Mouse (Mus musculus) megakaryocyte, embryonic 14.5 days (primary cell): ENCODE measurements around the gene Cnot3. TPM values are rescaled to one million over a fixed set of nuclear protein-coding genes. Genes with fewer than 3 reads are reported as not detected.
A peak's percentile ranks its signal among the peaks of the same experiment; 100 is the strongest.
"Not testable (repeated sequence)": the region's sequence is repeated elsewhere in the genome, so short reads cannot be mapped to it uniquely, and the experiment has no call there.

Experiments
- H3K27me3 ChIP-seq: replicated peaks from 2 replicates; pipeline ENCODE3; 2012; ENCODE audit warnings: inconsistent platforms
- H3K36me3 ChIP-seq: replicated peaks from 2 replicates; pipeline ENCODE3; 2012; ENCODE audit warnings: low read length, inconsistent platforms, mixed read lengths
- H3K4me1 ChIP-seq: 2 replicates; pipeline ENCODE4 v1.6.1; 2012; ENCODE audit warnings: inconsistent platforms
- H3K4me3 ChIP-seq: replicated peaks from 2 replicates; pipeline ENCODE3; 2012; ENCODE audit warnings: moderate library complexity, mild to moderate bottlenecking, inconsistent platforms
- H3K9me3 ChIP-seq: 2 replicates; pipeline ENCODE4 v1.6.1; 2012; ENCODE audit warnings: inconsistent platforms
- FLI1 ChIP-seq: IDR thresholded peaks from 2 replicates; pipeline ENCODE4 v1.6.1; 2012; ENCODE audit warnings: low read length, inconsistent platforms, mixed read lengths
- GATA1 ChIP-seq: IDR thresholded peaks from 3 replicates; pipeline ENCODE4 v1.6.1; 2012; ENCODE audit warnings: mixed read lengths, low read length, inconsistent platforms, borderline replicate concordance
- polyA plus RNA-seq: library from polyadenylated mRNA; stranded (reverse); fragments of >175 nt; gene quantifications from 2 replicates; pipeline ENCODE4 v1.2.3, GENCODE M21; 2012; ENCODE audit warnings: low replicate concordance; ENCODE audit not compliant: insufficient read depth

Gene Cnot3
- polyA plus RNA-seq, 1 experiment: 518 TPM

DNA sequence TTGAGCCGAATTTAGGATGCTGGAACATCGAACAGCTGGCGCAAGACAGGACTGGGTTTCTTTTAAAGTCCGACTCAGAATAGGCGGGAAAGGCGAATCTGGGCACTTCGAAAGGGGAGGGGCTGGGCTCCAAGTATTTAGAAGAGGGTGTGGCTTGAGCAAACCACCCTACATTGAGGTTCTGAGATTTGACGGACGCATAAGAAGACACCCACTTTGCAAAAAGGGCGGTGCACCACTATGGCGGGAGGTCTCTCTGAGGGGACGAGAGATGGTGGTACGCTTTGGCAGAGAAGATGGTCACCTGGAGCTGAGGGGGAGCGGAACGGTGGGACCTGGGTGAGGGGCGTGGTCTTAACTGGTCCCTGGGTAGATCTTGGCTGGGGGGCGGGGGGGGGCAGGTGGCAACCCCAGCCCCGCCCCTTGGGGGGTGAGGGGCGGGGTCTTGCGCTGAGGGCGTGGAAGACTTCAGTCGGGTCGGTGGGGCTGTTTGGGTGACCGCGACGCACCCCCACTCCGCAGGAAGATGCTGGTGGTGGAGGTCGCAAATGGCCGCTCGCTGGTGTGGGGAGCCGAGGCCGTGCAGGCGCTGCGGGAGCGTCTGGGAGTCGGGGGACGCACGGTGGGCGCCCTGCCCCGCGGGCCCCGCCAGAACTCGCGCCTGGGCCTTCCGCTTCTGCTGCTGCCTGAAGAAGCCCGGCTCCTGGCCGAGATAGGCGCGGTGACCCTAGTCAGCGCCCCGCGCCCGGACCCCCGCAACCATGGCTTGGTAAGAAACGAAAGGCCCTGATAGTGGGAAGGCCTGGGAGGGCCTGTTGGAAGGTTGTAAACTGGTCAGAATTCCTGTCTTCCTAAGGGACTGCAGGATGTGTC, 49.2 kb downstream of the Cnot3 start:
- Histone ChIP-seq H3K4me3 (peak overlapping the region; percentile 99), H3K4me1 (peaks cover 42% of the 10 kb centered on the region), H3K36me3 (peaks cover 59% of the 10 kb centered on the region), H3K9me3 (no peaks in the 10 kb centered on the region), H3K27me3 (no peaks in the 10 kb centered on the region)
- TF ChIP-seq FLI1 (no peak), GATA1 (no peak)

DNA sequence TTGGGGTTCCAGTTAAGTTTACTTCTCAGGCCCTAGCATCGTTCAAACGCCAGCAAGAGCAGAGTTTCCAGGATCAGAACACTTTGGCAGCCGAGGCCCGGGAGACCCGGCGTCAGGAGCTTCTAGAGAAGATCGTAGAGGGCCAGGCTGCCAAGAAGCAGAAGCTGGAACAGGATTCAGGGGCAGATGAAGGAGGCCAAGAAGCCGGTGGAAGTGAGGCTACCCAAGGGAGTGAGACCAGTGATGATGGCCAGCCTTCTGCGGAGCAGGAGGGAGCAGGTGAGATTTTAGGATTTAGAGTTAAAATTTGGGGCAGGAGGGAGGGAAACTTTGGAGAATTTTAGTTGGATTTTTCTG, 49.9 kb downstream of the Cnot3 start:
- H3K27me3 ChIP-seq, H3K9me3 ChIP-seq: not testable (repeated sequence)
- peaks cover 59% of the 10 kb centered on the region for H3K36me3 ChIP-seq
- H3K4me3 ChIP-seq: peak overlapping the region; percentile 99
- peaks cover 36% of the 10 kb centered on the region for H3K4me1 ChIP-seq

GRCm38 (mm10) chr7:3698471-3698870, 53.4 kb downstream of the Cnot3 start:
- H3K27me3 ChIP-seq: no peaks in the 10 kb centered on the region
- no peaks in the 10 kb centered on the region for H3K9me3 ChIP-seq
- H3K36me3 ChIP-seq: peaks cover 57% of the 10 kb centered on the region
- no peak overlapping the region for H3K4me3 ChIP-seq
- TF ChIP-seq GATA1 (no peak), FLI1 (no peak)
- H3K4me1 ChIP-seq: peaks cover 17% of the 10 kb centered on the region; the same call in 1 of the 2 replicates

GRCm38 (mm10) chr7:3703148-3703878, 58.2 kb downstream of the Cnot3 start:
- H3K4me3 ChIP-seq: peak overlapping the region; percentile 95
- no peaks in the 10 kb centered on the region for H3K27me3 ChIP-seq
- TF ChIP-seq FLI1 (no peak), GATA1 (no peak)
- H3K36me3 ChIP-seq: peaks cover 55% of the 10 kb centered on the region
- H3K4me1 ChIP-seq: peaks cover 27% of the 10 kb centered on the region
- no peaks in the 10 kb centered on the region for H3K9me3 ChIP-seq

GRCm38 (mm10) chr7:3703879-3704441, 58.9 kb downstream of the Cnot3 start, which contains the start of gene Rps9:
Gene Rps9, plus strand, starts transcription at chr7:3703993.
- Histone ChIP-seq H3K36me3 (peaks cover 49% of the 10 kb centered on the region), H3K27me3 (no peaks in the 10 kb centered on the region), H3K9me3 (no peaks in the 10 kb centered on the region), H3K4me3 (peak within 1 kb of the TSS; percentile 95), H3K4me1 (peaks cover 27% of the 10 kb centered on the region)
- no peak for TF ChIP-seq GATA1
- TF ChIP-seq FLI1: no peak

GRCm38 (mm10) chr7:3704475-3704874, 59.4 kb downstream of the Cnot3 start:
- Histone ChIP-seq H3K36me3 (peaks cover 44% of the 10 kb centered on the region), H3K27me3 (no peaks in the 10 kb centered on the region), H3K4me3 (peak overlapping the region; percentile 95), H3K4me1 (peaks cover 27% of the 10 kb centered on the region), H3K9me3 (no peaks in the 10 kb centered on the region)
- no peak for TF ChIP-seq GATA1
- no peak for TF ChIP-seq FLI1

GRCm38 (mm10) chr7:3705461-3705860, 60.4 kb downstream of the Cnot3 start:
- H3K4me1 ChIP-seq: peaks cover 27% of the 10 kb centered on the region
- peak overlapping the region; percentile 95 for H3K4me3 ChIP-seq
- H3K36me3 ChIP-seq: peaks cover 34% of the 10 kb centered on the region
- H3K27me3 ChIP-seq, H3K9me3 ChIP-seq: not testable (repeated sequence)

DNA sequence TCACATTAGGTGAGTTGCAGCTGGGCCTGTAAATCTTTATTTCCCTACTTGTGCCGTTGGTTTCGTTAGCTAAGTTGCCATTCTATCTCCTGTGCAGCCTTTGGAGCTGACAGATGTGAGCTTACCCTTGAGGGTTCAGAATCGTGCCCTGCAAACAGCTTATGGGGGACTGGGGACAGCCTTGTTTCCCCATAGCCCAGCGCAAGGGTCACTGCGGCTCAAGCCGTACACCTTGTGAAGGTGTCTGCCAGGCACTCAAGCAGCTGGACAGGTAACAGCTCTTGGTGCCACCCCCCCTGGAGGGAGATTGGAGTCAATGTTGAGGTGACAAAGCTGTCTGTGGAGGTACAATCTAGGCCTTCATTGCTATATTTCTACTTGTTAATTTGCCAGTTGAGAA, 60.8 kb downstream of the Cnot3 start:
- Histone ChIP-seq H3K4me1 (peaks cover 27% of the 10 kb centered on the region), H3K27me3 (no peaks in the 10 kb centered on the region), H3K9me3 (no peaks in the 10 kb centered on the region), H3K4me3 (peak overlapping the region; percentile 85), H3K36me3 (peaks cover 33% of the 10 kb centered on the region)
- TF ChIP-seq FLI1 (no peak), GATA1 (no peak)

GRCm38 (mm10) chr7:3706343-3706934, 61.4 kb downstream of the Cnot3 start:
- H3K27me3 ChIP-seq: no peaks in the 10 kb centered on the region
- peaks cover 28% of the 10 kb centered on the region for H3K36me3 ChIP-seq
- no peaks in the 10 kb centered on the region for H3K9me3 ChIP-seq
- TF ChIP-seq GATA1 (no peak), FLI1 (no peak)
- H3K4me3 ChIP-seq: peak overlapping the region; percentile 85
- peaks cover 27% of the 10 kb centered on the region for H3K4me1 ChIP-seq

GRCm38 (mm10) chr7:3707027-3707426, 62.0 kb downstream of the Cnot3 start:
- H3K9me3 ChIP-seq: no peaks in the 10 kb centered on the region
- peak overlapping the region; percentile 11 for H3K4me3 ChIP-seq

More at GRCm38 (mm10) chr7:3707027-3707426, 62.0 kb downstream of the Cnot3 start:
- Histone ChIP-seq H3K36me3 (peaks cover 26% of the 10 kb centered on the region), H3K4me1 (peaks cover 27% of the 10 kb centered on the region), H3K27me3 (no peaks in the 10 kb centered on the region)
- TF ChIP-seq GATA1: no peak; the same call in 2 of the 3 replicates
- TF ChIP-seq FLI1: no peak
